Mouse (Mus musculus): Measurements from ENCODE around the gene Atp23. TPM values are rescaled to one million over a fixed set of nuclear protein-coding genes. Genes with fewer than 3 reads are reported as not detected.

Gene Atp23
- 4.1 and 6.9 TPM in 2 replicates for polyA plus RNA-seq (2012; ENCODE audit: insufficient read depth, insufficient read length, missing spikeins)

DNA sequence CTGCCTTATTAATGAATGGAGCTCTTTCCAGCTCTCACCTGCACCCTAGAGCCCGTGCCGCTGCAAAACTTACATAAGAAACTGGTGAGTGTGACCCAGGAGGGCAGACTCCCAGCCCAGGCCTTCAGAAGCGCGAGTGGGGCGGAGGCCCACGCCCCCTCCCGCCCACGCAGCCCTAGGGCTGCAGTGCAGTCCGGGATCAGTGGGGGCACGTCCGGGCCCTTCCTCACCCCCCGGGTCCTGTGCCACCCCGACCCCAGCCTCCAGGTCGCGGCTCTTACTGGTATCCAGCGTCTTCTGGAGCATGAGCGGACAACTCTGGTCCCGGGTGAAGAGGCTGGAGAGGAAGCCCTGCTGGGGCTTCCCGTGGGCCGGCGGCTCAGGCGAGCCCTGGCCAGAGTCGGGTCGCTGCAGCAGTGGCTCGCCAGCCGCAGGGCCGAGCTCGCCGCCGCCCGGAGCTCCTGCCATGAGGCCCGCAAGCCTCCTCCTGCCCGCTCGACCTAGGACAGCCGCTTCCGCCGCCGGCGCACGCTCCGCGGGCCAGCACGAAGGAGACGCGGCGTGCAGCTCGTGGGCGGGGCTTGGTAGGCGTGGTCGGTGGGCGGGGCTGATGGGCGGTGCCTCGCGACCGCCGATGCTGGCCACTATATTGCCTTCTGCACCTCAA lies at the start of gene Atp23:
Gene Atp23, minus strand, starts transcription at position 535 of the 667 bp plus-strand sequence.
- no peak within 1 kb of the TSS for H3K27ac ChIP-seq (replicated peaks; ENCODE audit: low read depth, low read length)
- H3K4me3 ChIP-seq (ENCODE audit: insufficient read depth, low read depth, low read length) = peak within 1 kb of the TSS; percentile 76
- peaks cover 2% of the 10 kb centered on the region; the same call in 1 of the 2 replicates for H3K4me1 ChIP-seq (ENCODE audit: control insufficient read depth, insufficient read depth, insufficient read length, low read length)

GRCm38 (mm10) chr10:126950572-126950971 lies 49.4 kb upstream of the Atp23 start:
- H3K4me1 ChIP-seq (ENCODE audit: control insufficient read depth, insufficient read depth, insufficient read length, low read length) = no peaks in the 10 kb centered on the region
- H3K4me3 ChIP-seq (ENCODE audit: insufficient read depth, low read depth, low read length) = no peak overlapping the region
- no peak overlapping the region for H3K27ac ChIP-seq (replicated peaks; ENCODE audit: low read depth, low read length)

DNA sequence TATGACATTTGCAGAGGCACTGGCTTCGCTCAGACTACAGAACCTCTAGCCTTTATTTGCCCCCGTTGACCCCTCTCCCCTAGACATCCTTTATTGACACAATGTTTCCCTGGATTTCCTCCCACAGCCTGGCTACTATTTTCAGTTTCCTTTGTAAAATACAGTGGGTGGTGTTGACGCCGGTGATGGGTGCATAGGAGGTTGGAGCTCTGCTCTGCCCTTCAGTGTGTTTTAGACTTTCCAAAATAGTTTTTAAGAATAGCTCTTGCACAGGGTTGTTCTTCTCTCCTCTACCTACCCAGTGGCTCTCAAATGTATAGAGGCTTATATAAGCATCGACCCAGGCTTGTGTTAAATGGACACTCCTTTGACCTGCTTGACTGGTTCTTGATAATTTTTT lies 48.7 kb upstream of the Atp23 start:
- H3K4me3 ChIP-seq (ENCODE audit: insufficient read depth, low read depth, low read length) = no peak overlapping the region
- no peak overlapping the region for H3K27ac ChIP-seq (replicated peaks; ENCODE audit: low read depth, low read length)
- H3K4me1 ChIP-seq (ENCODE audit: control insufficient read depth, insufficient read depth, insufficient read length, low read length) = no peaks in the 10 kb centered on the region

GRCm38 (mm10) chr10:126945531-126945930 lies 44.4 kb upstream of the Atp23 start:
- H3K4me1 ChIP-seq (ENCODE audit: control insufficient read depth, insufficient read depth, insufficient read length, low read length) = no peaks in the 10 kb centered on the region
- no peak overlapping the region for H3K27ac ChIP-seq (replicated peaks; ENCODE audit: low read depth, low read length)
- no peak overlapping the region for H3K4me3 ChIP-seq (ENCODE audit: insufficient read depth, low read depth, low read length)

DNA sequence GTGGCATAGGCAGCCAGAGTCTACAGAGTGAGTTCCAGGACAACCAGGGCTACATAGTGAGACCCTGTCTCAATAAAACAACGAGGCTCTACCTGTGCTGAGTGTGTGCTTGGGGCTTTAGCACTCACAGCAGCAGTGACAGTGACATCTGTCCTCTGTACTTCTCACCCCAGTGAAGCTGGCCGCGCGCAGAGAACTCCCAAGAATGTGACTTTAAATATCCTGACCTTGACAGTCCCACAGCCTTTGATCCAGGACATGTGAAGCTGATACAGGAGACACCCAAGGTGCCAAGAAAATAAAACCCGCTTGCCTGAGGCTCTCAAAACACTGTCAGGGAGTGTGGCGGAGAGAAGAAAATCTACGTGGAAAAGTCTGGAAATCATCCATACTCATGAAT lies 39.8 kb upstream of the Atp23 start:
- Histone ChIP-seq H3K4me3 (ENCODE audit: insufficient read depth, low read depth, low read length) (no peak overlapping the region), H3K27ac (replicated peaks; ENCODE audit: low read depth, low read length) (no peak overlapping the region), H3K4me1 (ENCODE audit: control insufficient read depth, insufficient read depth, insufficient read length, low read length) (no peaks in the 10 kb centered on the region)

DNA sequence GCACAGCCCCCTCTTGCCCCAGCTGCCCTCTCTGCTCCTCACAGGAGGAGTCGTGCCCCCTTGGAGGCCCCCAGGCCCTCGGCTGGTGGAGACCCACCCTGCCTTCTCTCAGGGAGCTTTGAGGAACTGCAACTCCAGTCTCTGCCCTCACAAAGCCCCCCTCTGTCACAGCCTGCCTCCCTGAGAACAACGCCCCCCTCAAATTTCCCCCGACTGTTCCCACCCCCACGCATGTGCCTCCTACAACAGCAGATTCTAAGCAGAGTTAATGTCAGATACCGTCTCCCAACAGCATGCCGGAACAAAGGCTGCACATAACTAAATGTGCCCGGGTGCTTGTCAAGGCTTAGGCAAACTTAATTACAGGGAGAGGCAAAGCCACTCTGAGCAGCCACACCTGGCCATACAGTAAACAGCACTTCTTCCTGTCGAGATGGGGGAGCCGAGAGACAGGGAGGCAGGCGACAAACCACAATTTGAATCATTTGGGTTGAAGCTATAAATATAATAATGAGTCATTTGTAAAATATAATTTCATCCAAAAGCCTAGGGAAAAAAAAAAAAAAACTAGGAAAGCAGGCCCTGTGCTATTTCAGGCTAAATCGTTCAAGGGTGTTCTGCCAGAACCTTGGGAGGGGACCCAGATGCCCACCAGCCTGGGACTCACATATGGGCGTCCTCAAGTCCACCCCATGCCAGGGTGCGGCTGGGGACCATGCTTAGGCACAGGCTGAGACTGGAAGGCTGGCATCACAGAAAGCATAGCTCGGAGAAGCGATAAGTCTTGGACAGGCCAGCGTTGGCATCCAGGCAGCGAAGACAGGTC lies 34.6 kb upstream of the Atp23 start:
- no peak overlapping the region for H3K4me3 ChIP-seq (ENCODE audit: insufficient read depth, low read depth, low read length)
- H3K27ac ChIP-seq (replicated peaks; ENCODE audit: low read depth, low read length) = no peak overlapping the region
- H3K4me1 ChIP-seq (ENCODE audit: control insufficient read depth, insufficient read depth, insufficient read length, low read length) = no peaks in the 10 kb centered on the region

- H3K4me1 ChIP-seq (ENCODE audit: control insufficient read depth, insufficient read depth, insufficient read length, low read length) = no peaks in the 10 kb centered on the region
- H3K27ac ChIP-seq (replicated peaks; ENCODE audit: low read depth, low read length) = no peak overlapping the region
- no peak overlapping the region for H3K4me3 ChIP-seq (ENCODE audit: insufficient read depth, low read depth, low read length)
These were observed 34.0 kb upstream of the Atp23 start for GRCm38 (mm10) chr10:126935121-126935520.

GRCm38 (mm10) chr10:126934561-126934960 lies 33.4 kb upstream of the Atp23 start:
- Histone ChIP-seq H3K4me3 (ENCODE audit: insufficient read depth, low read depth, low read length) (no peak overlapping the region), H3K4me1 (ENCODE audit: control insufficient read depth, insufficient read depth, insufficient read length, low read length) (no peaks in the 10 kb centered on the region), H3K27ac (replicated peaks; ENCODE audit: low read depth, low read length) (no peak overlapping the region)

GRCm38 (mm10) chr10:126931760-126932139 lies 30.6 kb upstream of the Atp23 start:
- Histone ChIP-seq H3K4me1 (ENCODE audit: control insufficient read depth, insufficient read depth, insufficient read length, low read length) (peaks cover 11% of the 10 kb centered on the region), H3K4me3 (ENCODE audit: insufficient read depth, low read depth, low read length) (no peak overlapping the region), H3K27ac (replicated peaks; ENCODE audit: low read depth, low read length) (no peak overlapping the region)

DNA sequence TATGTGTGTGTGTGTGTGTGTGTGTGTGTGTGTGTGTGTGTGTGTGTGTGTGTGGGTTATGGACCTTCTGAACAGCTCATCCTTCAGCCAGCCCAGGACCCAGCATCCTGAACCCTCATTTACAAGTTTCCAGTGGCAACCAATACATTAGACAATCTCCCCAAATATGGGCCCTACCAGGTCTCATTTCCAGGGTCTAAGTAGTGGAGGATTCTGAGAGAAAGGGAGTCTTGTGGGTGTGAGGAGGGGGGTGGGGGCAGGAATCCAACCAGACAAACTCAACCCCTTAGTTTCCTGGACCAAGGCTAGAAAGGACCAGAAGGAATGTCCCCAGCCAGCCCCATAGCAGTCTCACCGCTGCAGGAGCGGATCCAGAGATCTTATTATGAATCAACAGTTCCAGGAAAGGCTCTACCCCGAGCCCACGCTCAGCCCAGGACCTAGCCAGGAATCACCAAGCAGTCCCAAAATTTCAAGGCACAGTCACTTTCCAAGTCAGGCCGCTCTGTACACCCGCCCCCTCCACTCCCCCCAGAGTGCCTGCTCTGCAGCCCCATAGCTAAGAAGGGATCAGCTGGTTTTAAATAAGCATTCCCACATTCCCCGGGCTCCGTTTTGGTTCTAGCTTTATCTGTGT lies 30.1 kb upstream of the Atp23 start:
- no peak overlapping the region for H3K27ac ChIP-seq (replicated peaks; ENCODE audit: low read depth, low read length)
- H3K4me3 ChIP-seq (ENCODE audit: insufficient read depth, low read depth, low read length) = no peak overlapping the region
- peaks cover 11% of the 10 kb centered on the region for H3K4me1 ChIP-seq (ENCODE audit: control insufficient read depth, insufficient read depth, insufficient read length, low read length)

DNA sequence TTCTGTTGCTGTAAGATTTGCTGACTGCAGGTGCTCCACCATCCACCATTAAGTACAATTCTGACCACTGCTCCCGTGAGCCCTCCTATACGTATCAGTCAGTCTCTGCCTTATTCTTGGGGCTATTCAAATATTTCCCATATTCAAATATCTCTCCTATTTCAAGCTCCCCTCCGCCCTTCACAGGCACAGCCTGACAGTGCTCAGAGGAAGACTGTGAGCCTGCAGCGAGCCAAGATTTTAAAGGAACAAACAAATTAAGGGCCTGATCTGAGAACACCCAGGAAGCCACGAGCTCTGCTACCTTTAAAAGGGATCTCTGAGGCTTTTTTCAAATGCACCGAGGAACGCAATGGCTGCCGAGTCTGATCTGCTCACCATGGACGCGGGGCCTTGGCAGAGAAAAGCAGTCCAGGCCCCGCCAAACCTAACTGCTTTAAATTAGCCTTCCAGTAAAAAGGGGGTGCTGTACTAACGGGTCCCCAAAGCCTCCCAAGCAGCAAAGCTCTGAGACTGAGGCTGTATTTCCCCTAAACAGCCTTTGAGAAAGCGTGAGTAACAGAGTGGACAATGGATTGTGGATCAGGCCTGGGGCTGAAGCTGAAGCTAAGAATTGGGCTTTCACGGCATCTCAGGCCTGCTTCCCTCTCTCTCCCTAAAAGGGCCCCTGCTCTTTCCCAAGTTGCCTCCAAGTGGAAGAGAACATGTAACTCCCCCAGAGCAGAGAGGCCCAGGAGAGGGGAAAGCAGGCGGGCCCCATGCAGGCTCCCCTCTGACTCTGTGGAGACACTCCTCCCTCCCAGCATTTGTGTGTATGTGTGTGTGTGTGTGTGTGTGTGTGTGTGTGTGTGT lies 29.3 kb upstream of the Atp23 start:
- H3K27ac ChIP-seq (replicated peaks; ENCODE audit: low read depth, low read length) = peak overlapping the region; percentile 16; the same call in 1 of the 2 replicates
- H3K4me1 ChIP-seq (ENCODE audit: control insufficient read depth, insufficient read depth, insufficient read length, low read length) = peaks cover 13% of the 10 kb centered on the region
- no peak overlapping the region for H3K4me3 ChIP-seq (ENCODE audit: insufficient read depth, low read depth, low read length)

DNA sequence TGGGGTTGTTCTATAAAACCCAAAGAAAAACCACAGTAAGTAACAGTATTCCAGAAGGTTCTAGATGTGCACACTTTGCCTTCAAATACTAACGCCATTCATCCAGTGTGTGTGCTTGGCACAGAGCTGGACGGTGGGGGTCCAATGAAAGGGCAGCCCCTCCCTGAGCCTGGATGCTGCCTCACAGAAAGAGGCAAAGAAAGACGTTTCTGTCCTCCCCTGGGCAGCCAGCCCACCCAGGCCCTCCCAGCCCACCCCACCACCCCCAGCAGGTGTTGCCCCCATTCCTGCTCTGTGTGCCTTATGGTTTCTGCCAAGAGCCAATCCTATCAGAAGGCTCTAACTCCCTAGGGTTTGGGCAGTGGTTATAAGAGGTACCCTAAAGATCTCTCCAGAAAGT lies 28.4 kb upstream of the Atp23 start:
- peak overlapping the region; percentile 98; the same call in 1 of the 2 replicates for H3K27ac ChIP-seq (replicated peaks; ENCODE audit: low read depth, low read length)
- H3K4me3 ChIP-seq (ENCODE audit: insufficient read depth, low read depth, low read length) = no peak overlapping the region
- peaks cover 13% of the 10 kb centered on the region for H3K4me1 ChIP-seq (ENCODE audit: control insufficient read depth, insufficient read depth, insufficient read length, low read length)

DNA sequence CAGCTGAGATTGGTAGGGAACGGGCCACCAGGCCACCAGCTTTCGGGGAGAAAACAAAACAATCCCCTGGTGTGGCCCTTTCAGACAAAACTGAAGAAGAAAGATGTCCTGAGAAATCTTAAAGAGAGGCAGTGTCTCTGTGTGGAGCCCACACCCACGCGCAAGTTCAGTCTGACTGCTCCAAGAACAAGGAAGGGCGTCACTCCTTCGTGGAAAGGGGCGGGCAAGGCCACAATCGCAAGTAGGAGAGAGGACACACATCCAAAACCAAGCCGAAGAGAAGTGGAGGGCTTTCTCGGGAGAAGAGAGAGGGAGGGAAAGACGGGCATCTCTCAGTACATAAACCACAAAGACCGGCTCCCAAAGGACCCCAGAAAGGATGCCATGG lies 27.7 kb upstream of the Atp23 start:
- Histone ChIP-seq H3K4me3 (ENCODE audit: insufficient read depth, low read depth, low read length) (peak overlapping the region; percentile 74), H3K4me1 (ENCODE audit: control insufficient read depth, insufficient read depth, insufficient read length, low read length) (peaks cover 13% of the 10 kb centered on the region), H3K27ac (replicated peaks; ENCODE audit: low read depth, low read length) (peak overlapping the region; percentile 98)

DNA sequence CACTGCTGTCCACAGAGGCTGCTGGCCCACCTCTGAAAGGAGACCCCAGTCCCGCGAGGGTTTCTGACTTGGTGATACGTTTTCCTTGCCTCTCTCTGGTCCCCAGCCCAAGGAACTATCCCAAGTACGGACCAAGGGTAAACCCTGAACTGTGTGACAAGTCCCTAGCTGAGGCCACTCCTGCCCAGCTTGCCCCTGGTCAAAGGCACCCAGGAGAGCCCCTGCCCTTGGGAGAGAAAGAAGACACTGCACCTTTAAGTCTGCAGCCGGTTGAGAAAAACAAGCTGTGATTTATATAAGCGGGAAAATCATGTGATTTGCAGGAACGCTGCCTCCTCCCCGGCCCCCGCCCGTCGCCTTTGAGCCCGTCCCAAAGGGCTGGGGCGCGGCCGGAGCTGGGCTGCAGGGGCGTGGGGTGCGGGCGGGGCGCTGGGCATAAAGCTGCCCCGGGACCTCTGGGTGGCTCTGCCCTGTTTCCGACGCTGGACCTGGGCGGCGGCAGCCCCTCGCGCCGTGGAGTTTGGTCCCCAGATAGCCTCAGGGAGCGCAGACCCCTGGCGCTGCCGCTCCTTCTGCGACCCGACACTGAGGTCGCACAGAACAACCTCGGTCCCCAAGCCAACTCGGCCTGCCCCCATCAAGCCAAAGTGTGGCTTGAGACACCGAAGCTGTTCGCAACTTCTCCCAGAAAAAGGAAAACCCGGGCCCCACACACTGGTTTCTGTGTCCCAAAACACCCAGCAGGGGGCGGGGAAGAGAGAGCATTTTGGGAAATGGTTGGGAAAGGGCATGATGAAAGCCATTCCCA lies 27.1 kb upstream of the Atp23 start:
- Histone ChIP-seq H3K4me1 (ENCODE audit: control insufficient read depth, insufficient read depth, insufficient read length, low read length) (peaks cover 13% of the 10 kb centered on the region), H3K4me3 (ENCODE audit: insufficient read depth, low read depth, low read length) (peak overlapping the region; percentile 74), H3K27ac (replicated peaks; ENCODE audit: low read depth, low read length) (peak overlapping the region; percentile 98)

All from brown adipose tissue, adult 24 weeks (tissue).